Mouse (Mus musculus) layer of hippocampus, adult 11-12 months (tissue): ENCODE results near the gene Glis2.

Experiments
- DNase-seq: peaks from one replicate; pipeline ENCODE4 v3.0.0; 2022; ENCODE audit warnings: low spot score

The Glis2 gene

DNA sequence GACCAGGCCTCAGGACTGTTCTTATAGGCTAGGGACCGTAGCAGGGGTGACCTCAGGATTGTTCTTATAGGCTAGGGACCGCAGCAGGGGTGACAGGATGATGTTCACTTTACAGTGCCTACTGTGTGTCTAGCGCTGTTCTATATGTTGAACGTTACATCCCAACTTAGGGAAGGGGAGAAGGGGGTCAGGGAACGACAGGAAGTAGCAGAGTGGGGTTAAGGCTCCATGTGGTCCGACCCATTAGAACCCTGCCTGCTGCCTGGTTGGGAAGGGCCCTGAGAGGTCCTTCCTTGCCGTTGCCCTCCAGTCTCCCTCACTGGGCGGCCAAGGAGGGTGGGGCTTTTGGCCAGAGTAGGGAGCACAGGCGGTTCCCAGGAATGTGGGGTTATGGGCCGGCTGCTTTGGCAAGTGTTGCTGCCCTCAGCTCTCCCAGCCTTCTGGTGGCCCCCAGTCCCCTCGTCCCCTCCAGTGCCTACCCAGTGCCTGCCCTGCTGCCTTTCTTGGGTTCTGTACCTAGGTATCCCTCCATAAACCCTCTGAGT is 9.9 kb downstream of the Glis2 start:
- no peak for DNase-seq

DNA sequence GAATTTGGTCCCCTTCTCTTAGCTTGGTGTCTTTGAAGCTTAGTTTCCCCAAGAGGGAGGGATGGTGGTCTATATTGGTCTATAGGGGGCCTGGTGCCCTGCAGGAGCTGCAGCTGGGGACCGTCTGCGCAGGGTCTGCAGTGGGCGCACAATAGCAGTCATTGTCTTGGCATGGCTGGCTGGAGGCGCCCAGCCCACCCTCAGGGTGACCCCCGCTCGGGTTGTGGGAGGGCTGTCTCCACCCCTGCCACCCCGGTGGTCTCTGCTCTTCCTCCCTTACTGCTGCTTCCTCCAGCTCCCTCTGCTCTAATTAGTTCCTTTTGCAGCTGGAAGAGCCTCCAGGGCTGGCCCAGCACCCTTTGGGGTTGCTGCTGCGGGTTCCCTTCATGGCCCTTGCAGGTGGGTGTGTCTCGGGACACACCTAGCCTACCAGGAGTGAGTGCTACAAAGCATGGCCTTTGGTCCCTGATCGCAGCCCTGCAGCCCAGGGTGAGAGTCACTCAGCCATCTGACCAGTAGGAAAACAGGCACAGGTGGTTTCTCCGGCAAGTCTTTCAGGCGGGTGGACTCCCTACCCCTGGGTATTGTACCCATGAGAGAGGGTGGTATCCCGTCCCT is 11.1 kb downstream of the Glis2 start:
- no peak for DNase-seq

DNA sequence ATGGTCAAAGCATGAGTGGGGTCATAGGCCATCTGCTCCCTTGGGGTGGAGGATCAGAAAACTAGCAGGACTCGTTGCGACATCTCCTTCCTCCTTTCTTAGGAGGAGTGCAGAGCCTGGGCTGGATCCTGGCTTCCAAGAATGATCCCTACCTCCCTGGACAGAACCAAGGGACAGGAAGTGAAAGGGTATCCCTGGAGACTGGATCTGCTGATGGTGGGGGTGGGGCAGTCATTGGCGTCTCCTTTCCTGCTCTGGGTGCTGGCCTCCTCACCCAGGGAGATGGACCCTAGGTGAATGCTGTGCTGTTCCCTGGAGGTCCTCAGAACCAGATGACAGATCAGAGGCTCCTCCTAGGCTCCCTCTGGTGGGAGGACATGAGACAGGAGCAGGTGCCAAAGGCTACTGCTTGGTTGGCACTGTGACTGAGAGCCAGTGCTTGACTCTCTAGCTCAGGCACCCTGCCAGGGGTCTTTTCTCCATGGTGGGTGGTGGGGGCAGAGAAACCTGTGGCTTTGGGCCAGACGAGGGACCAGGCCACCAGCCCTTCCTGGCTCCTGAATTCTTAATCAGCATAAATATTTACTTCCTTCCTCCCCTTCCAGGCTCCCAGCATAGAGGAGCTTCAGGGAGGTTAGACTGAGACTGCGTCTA is 12.0 kb downstream of the Glis2 start:
- no peak for DNase-seq

DNA sequence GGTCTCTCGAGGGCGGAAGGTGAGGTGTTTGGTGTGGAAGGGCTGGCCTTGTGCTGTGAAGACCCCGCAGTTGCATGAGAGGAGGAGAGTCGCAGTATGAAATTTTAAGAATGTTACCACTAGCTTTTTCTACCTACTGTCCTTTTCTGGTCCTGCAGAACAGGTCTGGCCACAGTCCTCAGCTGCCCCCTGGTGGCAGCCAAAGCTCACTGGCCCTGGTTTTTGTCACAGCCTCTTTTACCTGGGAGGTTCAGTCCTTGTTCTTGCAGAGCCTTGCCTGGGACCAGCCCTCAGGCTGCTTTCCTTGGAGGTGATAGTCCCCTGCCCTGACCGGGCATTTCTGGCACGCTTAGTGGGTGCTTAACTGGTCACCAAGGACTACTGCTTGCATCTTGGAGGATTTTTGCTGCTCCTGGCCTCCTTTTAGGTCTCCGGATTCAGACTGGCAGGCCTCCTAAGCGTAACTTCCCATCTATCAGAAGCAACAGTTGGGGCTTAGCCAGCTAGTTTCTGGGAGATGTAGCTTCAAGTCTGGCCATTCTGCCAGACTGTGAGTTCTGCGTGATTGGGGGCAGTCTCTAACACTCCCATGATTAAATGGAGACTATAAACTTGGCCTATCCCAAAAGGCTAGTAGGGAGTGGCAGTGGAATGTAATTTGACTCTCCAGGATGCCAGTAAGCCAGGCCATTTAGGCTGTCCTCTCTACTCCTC is 13.5 kb downstream of the Glis2 start:
- DNase-seq, result peak; percentile 83

DNA sequence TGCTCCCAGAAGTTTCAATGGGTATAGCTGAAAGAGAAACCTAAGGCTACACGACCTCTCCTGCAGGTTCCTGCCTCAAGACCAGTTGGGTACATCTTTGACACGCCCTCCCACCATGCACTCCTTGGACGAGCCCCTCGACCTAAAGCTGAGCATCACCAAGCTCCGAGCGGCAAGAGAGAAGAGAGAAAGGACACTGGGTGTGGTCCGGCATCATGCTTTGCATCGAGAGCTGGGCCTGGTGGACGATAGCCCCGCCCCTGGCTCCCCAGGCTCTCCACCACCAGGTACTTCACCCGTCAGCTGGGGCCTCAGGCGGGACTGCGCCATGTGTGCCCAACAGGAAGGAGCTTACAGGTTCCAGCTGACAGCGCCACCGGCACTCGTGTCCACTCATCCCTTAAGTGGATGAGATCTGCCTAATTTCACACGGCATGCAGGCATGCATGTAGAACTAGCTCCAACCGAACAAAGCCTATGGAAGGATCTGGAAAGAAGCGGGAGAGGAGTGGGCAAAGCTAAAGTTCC is 14.1 kb downstream of the Glis2 start:
- DNase-seq, result no peak

DNA sequence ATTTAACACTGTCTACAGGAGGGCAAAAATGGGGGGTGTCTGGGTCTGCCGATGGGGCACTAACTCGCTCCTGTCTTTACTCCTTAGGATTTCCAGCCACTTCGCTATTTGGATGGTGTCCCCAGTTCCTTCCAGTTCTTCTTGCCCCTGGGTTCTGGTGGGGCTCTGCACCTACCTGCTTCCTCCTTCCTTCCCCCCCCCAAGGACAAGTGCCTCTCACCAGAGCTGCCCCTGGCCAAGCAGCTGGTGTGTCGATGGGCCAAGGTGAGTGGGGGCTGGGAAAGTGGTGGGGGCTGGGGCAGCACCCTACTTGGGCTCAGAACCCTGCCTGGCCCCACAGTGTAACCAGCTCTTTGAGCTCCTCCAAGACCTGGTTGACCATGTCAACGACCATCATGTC is 16.7 kb downstream of the Glis2 start:
- no peak for DNase-seq

DNA sequence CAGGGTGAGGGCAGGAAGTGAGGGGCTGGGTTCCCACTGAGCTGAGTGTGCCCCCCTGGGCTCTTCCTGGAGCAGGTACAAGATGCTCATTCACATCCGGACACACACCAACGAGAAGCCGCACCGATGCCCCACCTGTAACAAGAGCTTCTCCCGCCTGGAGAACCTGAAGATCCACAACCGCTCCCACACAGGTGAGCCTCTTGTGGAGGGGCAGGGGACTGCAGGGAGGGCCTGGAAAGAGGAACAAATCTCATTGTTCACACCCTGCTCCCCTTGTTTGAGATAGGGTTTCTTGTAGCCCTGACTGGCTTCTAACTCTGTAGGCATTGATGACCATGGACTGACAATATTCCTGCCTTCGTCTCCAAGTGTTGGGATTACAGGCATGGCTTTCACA is 17.2 kb downstream of the Glis2 start:
- no peak for DNase-seq

DNA sequence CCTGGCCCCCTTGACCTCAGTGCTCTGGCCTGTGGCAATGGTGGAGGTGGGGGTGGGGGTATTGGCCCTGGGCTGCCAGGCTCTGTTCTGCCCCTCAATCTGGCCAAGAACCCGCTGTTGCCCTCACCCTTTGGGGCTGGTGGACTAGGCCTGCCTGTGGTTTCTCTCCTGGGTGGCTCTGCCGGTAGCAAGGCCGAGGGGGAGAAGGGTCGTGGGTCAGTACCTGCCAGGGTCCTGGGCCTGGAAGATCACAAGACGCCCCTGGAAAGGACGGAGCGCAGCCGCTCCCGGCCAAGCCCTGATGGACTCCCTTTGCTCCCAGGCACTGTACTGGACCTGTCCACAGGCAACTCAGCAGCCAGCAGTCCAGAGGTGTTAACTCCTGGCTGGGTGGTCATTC is 19.2 kb downstream of the Glis2 start:
- DNase-seq, result no peak

DNA sequence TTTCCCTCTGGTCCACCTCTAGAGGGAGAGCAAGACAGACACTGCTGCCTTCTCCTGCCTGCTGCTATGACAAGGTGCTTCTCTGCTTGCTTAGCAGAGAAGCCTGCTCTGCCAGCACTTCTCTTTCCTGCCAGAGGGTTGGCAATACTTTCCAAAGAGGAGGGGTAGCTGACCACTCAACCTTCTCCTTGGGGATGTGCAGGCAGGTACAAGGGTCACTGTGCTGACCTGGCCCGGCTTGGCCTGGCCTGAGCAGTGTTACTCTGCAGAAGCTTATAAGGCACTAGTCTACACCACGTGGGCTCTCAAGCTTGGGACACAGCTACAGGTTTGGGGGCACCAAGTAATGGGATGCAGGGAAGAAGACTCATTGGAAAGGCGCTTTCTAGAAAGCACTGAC is 20.1 kb downstream of the Glis2 start:
- DNase-seq, result no peak

DNA sequence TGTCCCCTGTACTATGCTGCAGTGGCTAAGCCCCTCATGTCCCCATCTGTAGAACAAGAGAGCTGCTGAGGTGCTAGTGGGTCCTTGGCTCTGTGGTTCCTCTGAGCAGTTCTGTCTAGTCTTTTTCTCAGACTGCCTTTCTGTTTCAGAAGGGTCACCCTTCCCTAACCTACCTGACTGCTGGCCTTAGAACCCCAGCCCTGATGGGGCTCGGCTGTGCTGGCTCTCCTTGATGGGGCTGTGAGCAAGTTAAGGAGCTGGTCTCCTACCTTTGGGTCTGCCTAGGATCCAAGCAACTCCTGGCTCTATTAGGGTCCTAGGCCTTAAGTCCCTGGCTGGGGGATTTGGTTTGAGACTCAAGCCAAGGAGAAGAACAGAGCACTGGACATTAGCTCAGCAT is 20.8 kb downstream of the Glis2 start:
- DNase-seq, result no peak

DNA sequence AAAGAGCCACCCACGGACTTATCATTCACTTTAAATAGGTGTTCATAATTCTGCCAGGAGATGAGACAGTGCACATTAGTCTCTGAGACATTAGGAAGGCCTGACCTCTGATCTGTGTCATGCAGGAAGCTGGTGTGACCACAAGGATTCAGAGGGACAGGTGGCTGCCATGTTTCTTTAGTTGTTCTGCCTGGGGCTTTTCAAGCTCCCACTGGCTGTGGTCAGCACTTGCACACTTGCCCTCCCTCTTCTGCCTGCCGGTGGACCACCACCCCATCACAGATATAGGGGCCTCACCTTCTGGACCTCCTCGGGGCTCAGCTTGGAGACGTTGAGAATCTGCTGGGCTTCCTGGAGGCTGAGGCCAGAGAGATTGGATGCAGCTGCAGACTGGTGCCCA is 22.3 kb downstream of the Glis2 start:
- no peak for DNase-seq

DNA sequence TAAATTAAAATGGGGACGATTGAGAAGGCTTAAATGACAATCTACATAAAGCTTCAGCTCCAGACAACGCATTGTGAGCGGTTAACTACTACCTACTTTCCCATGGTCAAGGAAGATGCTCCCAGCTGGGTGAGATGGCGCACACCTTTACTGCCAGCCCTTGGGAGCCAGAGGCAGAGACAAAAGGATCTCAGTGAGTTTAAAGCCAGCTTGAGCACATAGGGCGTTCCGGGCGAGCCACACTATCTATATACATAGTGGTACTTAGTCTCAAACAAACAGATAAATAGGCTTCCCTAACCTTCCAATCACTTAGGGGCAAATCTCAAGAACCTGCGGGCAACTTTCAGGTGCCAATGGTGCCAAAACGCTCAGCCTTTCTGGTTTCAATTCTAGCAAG is 29.6 kb downstream of the Glis2 start:
- DNase-seq, result no peak

DNA sequence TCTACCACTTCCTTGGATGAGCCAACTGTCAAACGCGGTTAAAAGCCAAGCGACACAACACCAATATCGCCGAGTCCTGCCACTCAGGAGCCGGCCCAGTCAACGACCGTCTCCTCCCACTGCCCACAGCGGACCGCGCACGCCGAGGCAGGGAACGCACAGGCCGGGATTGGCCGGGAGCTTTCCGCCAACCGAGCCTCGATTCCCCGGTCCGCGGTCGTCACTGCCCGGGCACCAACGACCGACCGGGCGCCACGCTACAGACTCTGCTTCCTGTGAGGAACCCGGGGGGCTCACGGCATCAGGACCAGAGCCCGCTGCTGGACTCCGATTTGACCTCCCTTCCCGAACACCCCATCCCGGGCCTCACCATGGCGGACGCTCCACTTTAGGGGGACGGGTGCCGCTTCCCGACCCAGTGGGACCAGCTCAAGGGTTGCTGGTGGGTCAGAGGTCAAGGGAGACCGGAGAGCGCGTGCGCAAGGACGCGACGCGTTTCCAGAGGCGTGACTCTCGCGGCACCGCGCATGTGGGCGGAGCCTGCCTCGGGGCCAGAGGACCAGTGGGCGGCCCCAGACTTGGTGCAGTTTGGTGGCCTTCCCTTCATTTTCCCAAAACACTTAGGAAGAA is 30.1 kb downstream of the Glis2 start, which contains the start of gene Pam16:
TSS of gene Pam16 (minus strand) at position 508 of the 630 bp plus-strand sequence.
- DNase-seq, result peak; percentile 92

DNA sequence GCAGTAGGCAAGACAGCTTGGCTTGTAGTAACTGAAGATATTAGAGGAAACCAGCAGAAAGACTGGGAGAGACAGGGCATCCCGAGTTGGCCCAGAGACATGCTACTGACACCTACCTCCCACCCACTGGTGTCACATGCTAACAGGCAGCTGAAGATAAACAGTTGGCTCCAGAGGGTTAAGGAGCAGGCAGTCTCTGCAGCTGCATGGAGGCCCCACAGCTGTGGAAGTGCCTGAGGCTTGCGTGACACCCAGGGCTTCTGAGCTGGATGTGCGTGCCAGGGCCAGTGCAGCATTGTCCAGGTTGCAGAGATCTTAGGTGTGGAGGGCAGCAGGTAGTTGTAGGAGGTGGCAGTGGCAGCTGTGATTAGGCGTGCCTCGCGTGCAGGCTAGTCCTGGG is 32.6 kb downstream of the Glis2 start:
- DNase-seq, result no peak

DNA sequence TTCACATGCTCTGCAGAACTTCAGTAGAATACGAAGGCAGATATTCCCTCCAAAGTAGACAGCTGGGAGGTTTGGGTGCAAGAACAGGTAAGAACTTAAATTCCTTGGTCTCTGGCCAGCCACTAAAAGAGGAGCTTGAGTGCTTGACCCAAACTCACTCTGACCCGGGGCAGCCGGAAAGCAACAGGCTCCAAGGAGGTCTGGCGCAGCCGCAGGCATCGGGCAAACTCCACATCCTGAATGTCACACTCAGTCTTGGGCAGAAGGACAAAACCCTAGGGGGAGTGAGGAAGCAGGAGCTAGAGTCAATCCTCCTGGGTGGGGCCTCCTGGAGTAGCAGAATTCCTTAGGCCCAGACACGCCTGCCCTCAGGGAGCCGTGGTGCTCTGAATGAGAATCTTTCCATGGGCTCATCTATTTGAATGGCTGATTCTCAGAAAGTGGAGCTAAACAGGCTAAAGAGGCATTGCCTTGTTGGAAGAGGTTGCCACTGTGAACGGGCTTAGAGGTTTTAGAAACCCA is 34.4 kb downstream of the Glis2 start:
- no peak for DNase-seq

DNA sequence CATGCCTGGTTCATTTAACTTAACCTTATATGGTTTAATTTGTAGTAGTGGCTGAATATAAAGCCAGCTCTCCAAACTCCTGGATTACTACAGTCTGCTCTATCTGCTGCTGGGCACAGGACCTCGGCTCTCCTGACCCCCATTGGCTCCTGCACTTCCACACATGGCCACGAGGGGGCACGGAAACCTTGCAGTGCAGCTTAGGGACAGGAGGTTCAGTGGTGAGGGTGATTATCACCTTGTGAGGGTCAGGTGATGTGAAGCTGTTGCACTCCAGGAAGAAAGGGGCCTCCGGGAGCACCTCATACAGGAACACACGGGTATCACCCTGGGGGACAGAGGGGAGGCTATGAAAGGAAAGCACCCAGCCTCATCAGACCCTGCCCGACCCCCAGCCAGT is 35.4 kb downstream of the Glis2 start:
- peak; percentile 79 for DNase-seq

DNA sequence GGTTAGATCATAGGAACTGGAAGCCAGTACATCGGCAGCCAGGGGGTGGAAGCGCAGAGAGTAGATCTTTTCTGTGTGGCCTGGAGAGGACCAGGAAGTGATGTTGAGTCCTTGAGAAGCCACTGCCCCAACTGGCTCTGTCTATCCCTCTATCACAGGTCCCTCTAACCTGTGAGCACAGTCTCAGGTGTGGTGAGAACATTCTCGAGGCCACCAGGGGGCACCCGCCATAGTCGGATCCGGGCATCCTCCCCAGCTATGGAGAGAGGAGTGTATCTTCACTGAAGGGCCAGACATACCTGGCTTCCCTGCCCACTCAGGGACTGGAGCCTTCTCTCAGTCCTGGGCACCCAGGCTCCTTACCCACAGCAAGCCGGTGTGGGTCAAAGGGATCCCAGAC is 37.5 kb downstream of the Glis2 start:
- DNase-seq, result no peak

DNA sequence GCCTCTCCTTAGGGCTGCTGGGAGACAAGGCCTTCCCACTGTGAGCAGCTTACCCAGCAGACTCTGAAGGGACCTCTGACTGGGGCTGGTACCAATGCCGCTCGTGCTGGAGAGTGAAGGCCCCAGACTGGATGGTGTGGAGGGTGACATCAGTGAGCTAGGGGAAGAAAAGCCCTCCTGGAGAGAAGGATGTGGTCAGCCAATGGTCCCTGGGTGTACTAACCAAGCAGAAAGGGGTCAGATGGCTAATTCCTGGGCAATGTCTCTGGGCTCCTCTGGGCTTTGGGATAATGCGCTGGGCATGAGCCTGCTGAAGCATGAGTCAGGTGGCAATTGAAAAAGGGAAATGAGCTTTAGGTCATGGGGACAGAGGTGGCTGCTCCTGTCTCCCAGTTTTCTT is 39.1 kb downstream of the Glis2 start:
- no peak for DNase-seq

DNA sequence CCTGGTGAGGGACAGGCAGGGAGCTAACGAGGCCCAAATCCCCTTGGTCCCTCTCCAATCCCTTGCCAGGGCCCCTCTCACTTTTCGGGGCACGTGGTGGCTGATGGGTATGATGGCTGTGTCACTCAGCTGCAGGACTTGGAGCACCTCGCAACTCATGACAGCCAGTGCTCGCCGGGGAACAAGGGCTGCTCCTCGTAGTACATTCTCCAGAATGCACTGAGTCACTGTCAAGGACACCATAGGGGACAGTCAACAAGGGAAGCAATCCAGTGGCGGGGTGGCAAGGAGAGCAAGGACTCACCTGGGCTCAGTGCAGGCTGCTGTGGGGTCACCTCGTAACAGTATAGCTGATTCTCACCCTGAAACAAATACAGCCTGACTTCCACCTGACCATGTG is 40.2 kb downstream of the Glis2 start:
- no peak for DNase-seq

DNA sequence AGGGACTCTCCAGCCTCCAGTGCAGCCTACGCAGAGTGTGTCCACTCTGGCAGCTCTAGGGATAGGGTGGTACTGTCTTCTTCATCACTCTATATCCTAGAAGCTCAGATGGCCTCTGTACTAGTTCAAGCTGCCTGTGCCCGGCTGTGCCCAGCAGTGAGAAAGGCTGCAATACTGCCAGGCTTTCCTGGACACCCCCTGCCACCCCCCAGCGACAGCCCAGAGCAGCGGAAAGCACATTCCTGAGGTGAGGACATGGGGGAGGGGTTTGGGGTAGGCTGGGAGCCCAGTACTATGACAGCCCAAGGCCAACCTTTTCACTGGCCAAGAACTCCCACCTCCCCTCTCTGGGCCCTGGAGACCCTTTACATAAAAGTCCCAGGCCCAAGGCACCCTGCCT is 41.2 kb downstream of the Glis2 start:
- DNase-seq, result no peak

DNA sequence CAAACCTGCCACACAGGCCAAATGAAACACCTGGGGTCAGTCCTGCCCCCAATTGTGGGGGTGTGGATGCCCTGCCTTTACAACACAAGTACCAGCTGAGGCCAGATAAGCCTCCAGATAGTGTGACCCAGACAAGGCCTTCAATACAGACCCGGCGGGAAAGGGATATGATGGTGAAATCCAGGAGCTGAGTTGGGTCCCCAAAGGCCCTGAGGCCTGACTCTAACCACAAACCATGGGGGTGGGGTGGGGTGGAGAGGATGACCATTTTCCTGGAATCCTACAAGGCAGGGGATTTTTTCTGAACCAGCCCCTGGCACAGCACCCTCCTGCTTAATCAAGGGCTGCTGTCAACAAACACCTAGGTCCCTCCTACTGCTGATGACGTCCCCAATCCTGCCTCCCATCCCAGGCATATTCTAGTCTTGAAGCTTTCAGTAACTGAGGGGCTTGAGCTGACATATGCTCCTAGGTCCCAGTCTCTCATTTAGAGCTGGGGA is 44.4 kb downstream of the Glis2 start:
- no peak for DNase-seq

DNA sequence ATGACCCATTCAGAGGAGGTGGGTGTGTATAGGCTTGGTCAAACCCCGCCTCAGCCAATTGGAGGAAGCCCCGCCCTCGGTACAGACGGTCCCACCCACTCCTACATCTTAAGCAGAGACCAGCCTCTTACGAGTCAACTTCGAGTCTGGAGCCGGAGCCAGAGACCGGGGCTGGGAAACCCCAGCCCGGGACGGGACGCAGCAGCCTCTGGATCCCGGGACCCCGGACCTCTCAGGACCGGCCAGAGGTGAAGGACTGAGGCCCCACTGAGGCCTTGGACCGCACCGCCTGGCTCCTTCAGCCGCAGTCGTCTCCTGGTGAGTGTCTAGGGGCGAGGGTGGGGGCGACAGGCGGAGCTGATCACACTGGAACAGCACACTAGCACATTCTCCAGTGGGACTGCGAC is 45.3 kb downstream of the Glis2 start, which contains the start of the genes Vasn and Dnaja3:
TSS of gene Vasn (plus strand) at position 111 of the 407 bp plus-strand sequence.
TSS of gene Dnaja3 (plus strand) at position 159 of the 407 bp plus-strand sequence.
- DNase-seq, result peak; percentile 71
